Mouse (Mus musculus): ENCODE data around the gene Mdc1. TPM values are rescaled to one million over a fixed set of nuclear protein-coding genes. Genes with fewer than 3 reads are reported as not detected.

Gene Mdc1
- total RNA-seq, 2 experiments from 2014 or later = 18.3 to 18.7 TPM

- no peak for DNase-seq
Measured at GRCm38 (mm10) chr17:35850974-35851373, 9.7 kb downstream of the Mdc1 start.

GRCm38 (mm10) chr17:35859371-35859770, 18.1 kb downstream of the Mdc1 start:
- DNase-seq = no peak

- no peak for DNase-seq
Measured at GRCm38 (mm10) chr17:35859835-35860234, 18.5 kb downstream of the Mdc1 start.

- DNase-seq = no peak
Measured at GRCm38 (mm10) chr17:35860831-35861197, 19.5 kb downstream of the Mdc1 start.

GRCm38 (mm10) chr17:35861198-35861857, 20.0 kb downstream of the Mdc1 start, which contains the start of gene Nrm:
TSS of gene Nrm (plus strand) at chr17:35861318.
- DNase-seq = peak; percentile 93 to 96

GRCm38 (mm10) chr17:35864832-35865353, 23.6 kb downstream of the Mdc1 start:
- no peak for DNase-seq

- DNase-seq = peak; percentile 75 to 85
Measured at GRCm38 (mm10) chr17:35865481-35866280, 24.4 kb downstream of the Mdc1 start, which contains the start of gene Ppp1r18. TSS of gene Ppp1r18 (plus strand) at chr17:35865593.

- peak; percentile 80 to 87 for DNase-seq
Measured at GRCm38 (mm10) chr17:35866281-35866831, 25.0 kb downstream of the Mdc1 start.

- DNase-seq = peak; percentile 59 to 75
Measured at GRCm38 (mm10) chr17:35866911-35867890, 25.9 kb downstream of the Mdc1 start.

- peak; percentile 38 to 66 for DNase-seq
Measured at GRCm38 (mm10) chr17:35868165-35868820, 27.0 kb downstream of the Mdc1 start.

- no peak for DNase-seq
Measured at GRCm38 (mm10) chr17:35868961-35869345, 27.6 kb downstream of the Mdc1 start.

GRCm38 (mm10) chr17:35869346-35870067, 28.2 kb downstream of the Mdc1 start:
- peak; percentile 53 to 71 for DNase-seq

GRCm38 (mm10) chr17:35870151-35870883, 29.0 kb downstream of the Mdc1 start:
- peak; percentile 70 to 81 for DNase-seq

- peak; percentile 32 to 40 for DNase-seq
Measured at GRCm38 (mm10) chr17:35870884-35871696, 29.8 kb downstream of the Mdc1 start.

GRCm38 (mm10) chr17:35873774-35874519, 32.6 kb downstream of the Mdc1 start:
- DNase-seq = peak; percentile 94 to 96

- DNase-seq = peak in 1 of 2 experiments; percentile 33
Measured at GRCm38 (mm10) chr17:35874721-35875120, 33.4 kb downstream of the Mdc1 start.

GRCm38 (mm10) chr17:35879245-35880057, 38.1 kb downstream of the Mdc1 start, which contains the start of gene Dhx16:
TSS of gene Dhx16 (plus strand) at chr17:35879819.
- DNase-seq = peak; percentile 96 to 98
